Mouse (Mus musculus): ENCODE results near the gene Zfp142.

Gene Zfp142

DNA sequence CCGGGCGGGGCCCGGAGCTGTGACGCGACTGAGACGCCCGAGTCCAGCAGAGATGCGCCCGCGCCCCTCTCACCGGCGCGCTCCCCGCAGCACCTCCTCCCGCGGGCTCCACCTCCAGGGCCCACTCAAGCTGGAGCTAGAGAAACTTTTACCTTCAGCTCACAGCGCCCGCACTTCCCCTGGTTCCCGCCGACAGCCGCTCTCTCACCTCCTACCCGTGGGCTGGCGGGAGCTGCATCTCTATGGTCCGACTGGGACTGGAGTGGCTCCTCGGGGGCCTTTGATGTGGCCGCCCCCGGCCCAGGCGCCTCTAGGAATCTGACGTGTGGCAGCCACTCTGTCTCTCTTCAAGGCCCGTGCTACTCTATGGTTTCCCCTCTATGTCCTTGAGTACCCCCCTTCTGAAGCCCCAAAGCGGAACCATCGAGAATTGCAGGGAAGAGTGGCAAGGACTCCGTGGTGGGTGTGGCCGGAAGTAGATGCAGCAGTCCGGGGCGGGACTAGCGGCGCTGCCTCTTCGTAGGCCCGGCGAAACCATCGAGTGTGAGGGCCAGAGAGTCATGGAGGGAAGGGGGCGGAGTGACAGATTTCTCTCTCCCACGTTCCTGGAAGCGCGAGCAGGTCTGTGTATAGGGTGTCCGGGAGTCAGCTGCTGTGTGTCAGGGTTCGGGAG is at the start of gene Zfp142, which contains the start of gene Bcs1l:
Zfp142 (minus strand) TSS at position 474 of the 673 bp plus-strand sequence.
Bcs1l (plus strand) TSS at position 517 of the 673 bp plus-strand sequence.
- peak; percentile 98 for DNase-seq (ENCODE audit: low spot score)

DNA sequence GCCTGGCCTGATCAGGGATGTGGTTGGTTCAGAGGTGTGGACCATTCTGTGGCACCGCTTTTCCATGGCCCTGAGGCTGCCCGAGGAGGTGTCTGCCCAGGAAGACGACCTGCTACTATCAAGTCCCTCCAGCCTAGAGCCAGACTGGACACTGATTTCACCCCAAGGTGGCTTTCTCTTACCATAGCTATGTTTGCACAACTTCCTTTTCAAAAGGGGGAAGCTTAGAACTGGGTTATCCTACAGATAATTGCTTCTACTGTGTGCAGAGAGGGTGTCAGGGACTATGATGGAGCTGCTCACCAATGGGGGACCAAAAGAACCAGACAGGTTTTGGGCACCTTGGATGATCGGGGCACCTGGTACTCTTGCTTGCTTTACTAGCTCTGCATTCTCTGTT is 44.7 kb upstream of the Zfp142 start:
- no peak for DNase-seq (ENCODE audit: low spot score)

- DNase-seq (ENCODE audit: low spot score) = no peak
These were observed 40.0 kb upstream of the Zfp142 start for GRCm38 (mm10) chr1:74628001-74628400.

DNA sequence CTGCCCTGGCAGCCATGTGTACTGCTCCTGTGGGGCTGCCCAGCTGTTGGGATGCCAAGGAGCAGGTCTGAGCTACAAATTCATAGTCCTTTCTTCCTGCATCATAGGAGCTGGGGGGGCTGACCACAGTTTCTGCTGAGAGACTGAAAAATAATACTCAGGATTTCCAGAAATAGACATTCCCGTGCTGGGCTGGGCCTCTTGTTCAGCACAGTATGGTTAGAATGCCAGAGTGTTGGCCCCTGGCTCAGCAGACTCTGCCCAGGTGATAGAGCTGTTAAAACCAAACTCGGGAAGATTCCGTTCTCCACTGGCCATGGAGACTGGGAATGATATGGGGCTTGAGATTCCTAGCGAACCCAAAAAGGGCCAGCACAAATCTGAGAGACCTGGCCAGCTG is 38.0 kb upstream of the Zfp142 start:
- DNase-seq (ENCODE audit: low spot score) = no peak

- DNase-seq (ENCODE audit: low spot score) = no peak
These were observed 36.1 kb upstream of the Zfp142 start for GRCm38 (mm10) chr1:74624183-74624582.

- DNase-seq (ENCODE audit: low spot score) = peak; percentile 69
These were observed 13.4 kb upstream of the Zfp142 start, which contains the start of the genes Rnf25 and Stk36 for GRCm38 (mm10) chr1:74601267-74601962. TSS of gene Rnf25 (minus strand) at chr1:74601397. TSS of gene Stk36 (plus strand) at chr1:74601445.

DNA sequence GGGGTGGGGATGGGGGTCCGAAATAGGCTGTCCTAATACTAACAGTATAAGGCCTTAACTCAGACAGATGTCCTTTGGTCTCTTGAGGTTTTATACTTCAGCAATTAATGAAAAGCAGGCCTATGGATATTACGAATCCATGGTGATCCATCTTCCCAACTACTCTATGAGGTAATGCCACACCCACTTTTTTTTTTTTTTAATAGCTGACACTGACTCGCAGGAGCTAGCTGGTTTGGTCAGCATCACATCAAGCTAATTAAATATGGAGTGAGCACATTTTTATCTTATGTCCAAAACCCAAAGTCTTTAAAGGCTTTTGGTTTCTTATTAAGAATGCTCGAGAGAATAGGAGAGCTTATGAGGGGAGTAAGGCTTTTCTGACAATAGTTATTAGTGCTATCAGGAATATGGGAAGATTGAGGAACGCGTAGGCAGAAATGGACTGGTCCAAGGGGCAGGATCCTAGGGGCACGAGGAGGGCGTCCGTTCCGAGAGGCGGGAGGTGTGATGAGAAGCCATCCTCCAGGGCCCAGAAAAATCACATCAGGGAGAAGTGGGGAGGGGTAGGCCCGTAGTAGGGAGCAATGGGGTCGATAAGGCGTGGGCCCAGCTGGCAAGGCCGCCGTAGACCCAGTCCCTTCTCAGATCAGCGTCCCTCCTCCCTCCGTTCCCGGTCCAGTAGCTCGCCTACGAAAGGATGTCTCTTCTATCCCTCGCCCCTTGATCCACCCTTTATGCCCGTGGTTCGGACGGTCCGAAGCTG is 12.6 kb upstream of the Zfp142 start:
- DNase-seq (ENCODE audit: low spot score) = no peak

GRCm38 (mm10) chr1:74594434-74594833 is 6.4 kb upstream of the Zfp142 start:
- DNase-seq (ENCODE audit: low spot score) = no peak

GRCm38 (mm10) chr1:74587233-74587772 is 743 bp downstream of the Zfp142 start:
- DNase-seq (ENCODE audit: low spot score) = no peak

DNA sequence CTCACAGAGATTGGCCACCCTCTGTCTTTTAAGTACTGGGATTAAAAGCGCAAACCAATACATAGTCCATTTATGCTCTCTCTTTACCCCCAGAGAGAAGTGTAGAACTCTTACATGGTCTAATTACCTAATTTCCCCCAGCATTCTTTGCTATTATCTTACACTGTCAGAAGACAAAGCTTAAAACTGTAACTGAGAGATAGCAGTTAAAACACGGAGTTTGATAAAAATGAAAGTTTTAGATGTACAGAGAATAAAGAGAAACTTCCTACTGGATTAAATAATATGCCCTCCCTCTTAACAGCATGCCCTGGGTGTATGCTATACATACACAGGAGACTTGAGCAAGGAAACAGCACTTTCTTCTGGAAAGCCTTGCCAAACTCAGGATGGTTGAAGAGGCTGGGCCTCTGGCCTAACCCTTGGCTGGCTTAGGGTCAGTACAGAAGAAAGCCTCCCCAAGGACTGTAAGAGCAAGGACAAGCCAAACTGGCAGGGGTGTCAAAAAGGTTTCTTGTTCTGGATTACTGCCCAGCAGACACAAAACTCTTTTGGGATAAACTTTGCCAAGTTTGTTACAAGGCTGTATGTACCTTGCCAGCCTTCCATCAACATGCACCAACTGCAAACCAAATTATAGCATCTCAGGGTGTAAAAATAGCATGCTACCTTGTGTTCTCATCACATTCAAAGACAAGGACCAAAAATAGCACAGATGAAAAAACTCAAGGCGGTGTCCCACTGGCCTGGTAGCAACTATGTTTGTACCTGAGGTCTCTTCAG is 3.2 kb downstream of the Zfp142 start:
- DNase-seq (ENCODE audit: low spot score) = no peak

GRCm38 (mm10) chr1:74582621-74583020 is 5.4 kb downstream of the Zfp142 start:
- no peak for DNase-seq (ENCODE audit: low spot score)

GRCm38 (mm10) chr1:74569739-74570719 is 18.0 kb downstream of the Zfp142 start:
- no peak for DNase-seq (ENCODE audit: low spot score)

DNA sequence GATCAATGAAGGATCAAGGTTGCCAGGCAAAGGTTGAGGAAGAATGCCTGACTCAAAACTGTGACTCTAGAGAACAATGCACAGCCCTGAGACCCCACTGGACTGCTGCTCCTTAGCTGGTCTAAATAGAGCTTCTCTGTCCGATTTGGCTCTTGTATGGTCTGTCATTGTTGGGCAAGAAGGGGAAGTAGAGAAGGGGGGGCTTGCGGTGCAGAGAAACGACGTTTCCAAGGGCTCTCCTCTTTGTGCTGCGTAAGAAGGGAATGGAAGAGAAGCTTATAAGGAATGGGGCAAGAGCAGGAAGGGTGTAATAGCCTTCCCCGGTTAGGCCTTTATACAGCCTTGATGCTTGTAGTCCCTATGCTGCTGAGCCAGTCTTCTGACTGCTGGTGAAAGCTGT is 22.2 kb downstream of the Zfp142 start:
- DNase-seq (ENCODE audit: low spot score) = no peak

- DNase-seq (ENCODE audit: low spot score) = no peak
These were observed 29.0 kb downstream of the Zfp142 start for GRCm38 (mm10) chr1:74559061-74559460.

- no peak for DNase-seq (ENCODE audit: low spot score)
These were observed 43.9 kb downstream of the Zfp142 start, which contains the start of gene Usp37 for GRCm38 (mm10) chr1:74544184-74544583. TSS of gene Usp37 (minus strand) at chr1:74544284.

- DNase-seq (ENCODE audit: low spot score) = peak; percentile 27
These were observed 45.5 kb downstream of the Zfp142 start, which contains the start of gene Plcd4 for GRCm38 (mm10) chr1:74542451-74542961. TSS of gene Plcd4 (plus strand) at chr1:74542888.

DNA sequence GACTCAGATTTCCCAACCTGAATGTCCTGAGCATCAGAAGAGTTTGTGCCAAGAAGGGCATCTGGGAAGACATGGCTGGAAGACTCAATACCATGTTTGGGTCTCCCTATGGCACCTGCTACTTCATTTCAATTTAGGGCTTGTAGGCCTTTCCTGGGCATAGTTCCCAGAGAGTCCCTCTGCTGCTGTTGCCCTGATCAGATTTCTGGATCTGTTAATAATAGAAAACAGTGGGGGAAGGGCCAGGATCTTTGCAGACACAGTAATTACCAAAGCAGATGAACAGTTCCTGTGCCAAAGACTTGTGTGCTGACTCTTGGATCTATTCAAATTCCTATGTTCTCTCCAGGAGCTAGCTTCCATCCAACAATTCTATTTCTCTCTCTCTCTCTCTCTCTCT is 49.4 kb downstream of the Zfp142 start:
- peak; percentile 68 for DNase-seq (ENCODE audit: low spot score)

DNA sequence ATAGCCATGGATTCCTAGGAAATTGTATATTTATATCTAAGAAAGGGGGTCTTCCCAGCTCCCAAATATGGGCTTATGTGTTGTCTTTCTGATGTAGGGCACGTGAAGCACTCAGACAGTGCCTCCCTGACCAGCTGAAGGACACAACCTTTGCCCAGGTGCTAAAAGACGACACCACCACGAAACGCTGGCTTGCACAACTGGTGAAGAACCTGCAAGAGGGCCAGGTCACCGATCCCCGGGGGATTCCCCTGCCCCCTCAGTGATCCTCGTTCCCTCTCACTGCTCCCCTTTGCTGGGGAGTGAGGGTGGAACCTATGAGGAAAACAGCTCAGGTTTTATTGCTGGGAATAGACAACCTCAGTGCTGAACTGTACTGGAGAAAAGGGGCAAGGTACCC is 59.5 kb downstream of the Zfp142 start:
- DNase-seq (ENCODE audit: low spot score) = no peak

DNA sequence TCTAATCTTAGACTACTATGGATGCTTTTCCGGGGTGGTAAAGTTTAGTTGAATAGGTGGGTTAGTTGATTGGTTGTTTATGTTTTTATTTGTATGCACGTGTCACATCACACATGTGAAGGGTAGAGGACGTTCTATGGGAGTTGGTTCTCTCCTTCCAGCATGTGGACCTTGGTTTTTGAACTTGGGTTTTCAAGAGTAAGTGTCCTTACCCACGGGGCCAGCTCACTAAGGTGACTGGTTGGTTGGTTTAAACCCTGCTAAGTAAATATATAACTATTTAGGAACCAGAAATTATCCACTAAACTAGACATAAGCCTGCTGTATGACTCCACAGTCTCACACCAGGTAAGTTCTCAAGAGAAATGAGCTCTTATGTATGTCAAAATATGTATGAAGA is 63.3 kb downstream of the Zfp142 start:
- no peak for DNase-seq (ENCODE audit: low spot score)

DNA sequence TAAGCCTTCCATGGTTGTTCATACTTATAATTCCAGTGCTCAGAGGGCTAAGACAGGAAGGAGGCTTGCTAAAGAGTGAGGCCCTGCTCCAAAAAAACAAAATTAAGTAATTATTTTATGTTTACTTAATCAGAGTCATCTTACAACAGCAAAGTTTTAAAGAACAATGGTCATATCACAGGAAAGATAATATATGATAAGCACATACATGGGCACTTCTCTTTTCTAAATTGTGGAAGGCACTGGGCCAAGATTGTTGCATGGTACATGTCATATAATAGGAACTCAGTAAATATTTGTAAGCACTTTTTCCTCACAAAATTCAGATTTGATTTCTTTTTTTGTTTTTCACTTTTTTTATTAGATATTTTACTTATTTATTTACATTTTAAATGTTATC is 68.2 kb downstream of the Zfp142 start:
- no peak for DNase-seq (ENCODE audit: low spot score)
